Mouse (Mus musculus) Patski (cell line): ENCODE measurements around the gene Polq. TPM values are rescaled to one million over a fixed set of nuclear protein-coding genes. Genes with fewer than 3 reads are reported as not detected.

Source experiments
- ATAC-seq: fragments of 100-300 bp; one replicate; pipeline ENCODE4 v1.8.0; 2021
- CTCF ChIA-PET: fragments of 350-600 bp; sonication (Branson Sonifier 250); formaldehyde crosslinking; loops from one replicate; lab custom pipeline; 2022; ENCODE audit warnings: inconsistent platforms; lab: Charles Lee
- POLR2A ChIA-PET: fragments of 350-600 bp; sonication (Branson Sonifier 250); formaldehyde crosslinking; loops from one replicate; lab custom pipeline; 2022; ENCODE audit warnings: antibody characterized with exemption, inconsistent platforms; lab: Charles Lee
- DNase-seq: peaks from one replicate; pipeline ENCODE4 v3.0.0-alpha.2; 2011; ENCODE audit warnings: low read depth, low spot score
- H3K27me3 ChIP-seq: fragments of 371-371 bp; one replicate; pipeline ENCODE4 v1.5.1; 2021
- CTCF ChIP-seq: fragments of 100-300 bp; IDR thresholded peaks from one replicate; pipeline ENCODE4 v1.5.1; 2021
- in situ Hi-C: fragments of 300-500 bp; cut with MboI; formaldehyde crosslinking; loops from 3 replicates; pipeline ENCODE4 v1.11.1; 2018; ENCODE audit warnings: low pct_unique_long_range_greater_than_20kb, mixed read lengths
- polyA plus RNA-seq: library from polyadenylated mRNA; unstranded; gene quantifications from one replicate; pipeline ENCODE4 v1.2.3, GENCODE M21; 2021

Polq gene
- 3.8 TPM for polyA plus RNA-seq

- no peaks in the 10 kb centered on the region for H3K27me3 ChIP-seq
- ChIA-PET CTCF (interaction anchor here (0.8 to 0.9 kb wide), 2 partner anchors 14 to 152 kb away, joined by 3 to 4 read pairs; no protein-coding TSS in a partner anchor), POLR2A (interaction anchor here (0.5 kb wide), 1 partner anchor 638 kb away, joined by 5 read pairs; no protein-coding TSS in a partner anchor)
- TF ChIP-seq CTCF, result no peak
- ATAC-seq, result peak; percentile 84
- in situ Hi-C loops, result loop anchor here (25.0 kb wide), 2 partner anchors 549 to 924 kb away; partner anchors contain the start of gene Stfa3
- peak; percentile 69 for DNase-seq
Observed at GRCm38 (mm10) chr16:37011061-37011921, at the start of gene Polq. Gene Polq (plus strand): TSS chr16:37011786.

GRCm38 (mm10) chr16:36963415-36963814, 48.2 kb upstream of the Polq start:
- ChIA-PET POLR2A (no interaction called here), CTCF (interaction anchor here (1.8 kb wide), 1 partner anchor 12 kb away, joined by 7 read pairs; no protein-coding TSS in a partner anchor)
- in situ Hi-C loops, result no loop called here
- no peak for TF ChIP-seq CTCF
- ATAC-seq (no peak), DNase-seq (no peak)
- peaks cover 14% of the 10 kb centered on the region for H3K27me3 ChIP-seq

DNA sequence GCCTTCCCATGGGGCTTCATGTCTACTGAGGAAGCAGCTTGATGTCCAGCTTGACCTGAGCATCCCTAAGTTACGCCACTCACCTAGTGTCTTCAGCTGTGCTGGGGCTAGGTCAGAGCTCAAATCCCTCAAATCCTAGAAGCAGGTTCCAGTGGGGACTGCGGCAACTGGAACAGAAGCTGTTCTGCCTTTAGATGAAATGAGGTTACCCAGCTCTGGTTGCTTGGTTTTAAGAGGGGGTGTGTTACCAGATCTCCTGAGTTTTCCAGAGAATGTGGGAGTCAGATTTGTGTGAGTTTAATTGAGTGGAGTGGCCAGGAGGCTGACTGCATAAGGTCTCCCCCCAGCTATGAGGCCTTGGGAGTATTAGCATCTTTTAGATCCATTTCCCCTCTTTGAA, 32.5 kb upstream of the Polq start:
- no peak for TF ChIP-seq CTCF
- DNase-seq, result no peak
- POLR2A ChIA-PET, result no interaction called here
- peaks cover 13% of the 10 kb centered on the region for H3K27me3 ChIP-seq
- CTCF ChIA-PET, result interaction anchor here (0.9 kb wide), 1 partner anchor 42 kb away, joined by 3 read pairs; no protein-coding TSS in a partner anchor
- no peak for ATAC-seq
- in situ Hi-C loops, result no loop called here

DNA sequence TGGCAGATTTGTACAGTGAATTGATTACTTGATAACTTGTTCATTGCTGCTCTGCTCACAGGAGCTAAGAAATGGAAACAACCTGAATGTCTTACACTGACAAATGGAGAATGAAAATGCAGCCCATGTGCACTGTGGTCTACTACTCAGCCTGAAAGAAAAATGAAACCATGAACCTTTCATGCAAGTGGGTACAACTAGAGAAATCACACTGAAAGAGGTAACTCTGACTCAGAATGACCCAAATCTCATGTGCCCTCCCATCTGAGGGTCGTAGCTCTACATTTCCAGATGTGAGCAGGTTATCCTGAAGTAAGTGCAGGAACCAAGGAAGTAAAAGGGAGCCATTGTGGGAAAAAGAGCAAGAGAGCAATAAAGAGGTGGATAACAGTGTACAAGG, 27.8 kb upstream of the Polq start:
- no peak for TF ChIP-seq CTCF
- no peaks in the 10 kb centered on the region for H3K27me3 ChIP-seq
- ATAC-seq (no peak), DNase-seq (no peak)
- POLR2A ChIA-PET, result interaction anchor here (0.5 kb wide), 1 partner anchor 16 kb away, joined by 5 read pairs; no protein-coding TSS in a partner anchor
- CTCF ChIA-PET, result interaction anchor here (0.6 kb wide), 1 partner anchor 21 kb away, joined by 3 read pairs; no protein-coding TSS in a partner anchor
- in situ Hi-C loops, result no loop called here

DNA sequence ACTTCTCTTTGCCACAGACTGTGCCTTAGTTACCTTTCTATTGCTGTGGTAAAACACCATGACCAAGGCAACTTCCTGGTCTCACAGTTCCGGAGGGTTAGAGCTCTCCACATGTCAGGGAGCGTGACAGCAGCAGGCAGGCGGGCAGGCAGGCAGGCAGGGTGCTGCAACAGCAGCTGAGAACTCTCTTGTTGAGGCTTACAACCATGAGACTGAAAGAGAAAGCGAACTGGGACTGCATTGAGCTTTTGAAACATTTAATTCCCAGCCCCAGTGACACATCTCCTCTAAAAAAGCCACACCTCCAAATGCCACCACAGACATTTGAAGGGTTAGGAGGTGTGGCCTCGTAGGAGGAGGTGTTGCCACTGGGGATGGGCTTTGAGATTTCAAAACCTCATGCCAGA, 25.9 kb upstream of the Polq start:
- no peaks in the 10 kb centered on the region for H3K27me3 ChIP-seq
- no peak for ATAC-seq
- no peak for TF ChIP-seq CTCF
- CTCF ChIA-PET, result no interaction called here
- in situ Hi-C loops, result no loop called here
- POLR2A ChIA-PET, result no interaction called here
- no peak for DNase-seq

DNA sequence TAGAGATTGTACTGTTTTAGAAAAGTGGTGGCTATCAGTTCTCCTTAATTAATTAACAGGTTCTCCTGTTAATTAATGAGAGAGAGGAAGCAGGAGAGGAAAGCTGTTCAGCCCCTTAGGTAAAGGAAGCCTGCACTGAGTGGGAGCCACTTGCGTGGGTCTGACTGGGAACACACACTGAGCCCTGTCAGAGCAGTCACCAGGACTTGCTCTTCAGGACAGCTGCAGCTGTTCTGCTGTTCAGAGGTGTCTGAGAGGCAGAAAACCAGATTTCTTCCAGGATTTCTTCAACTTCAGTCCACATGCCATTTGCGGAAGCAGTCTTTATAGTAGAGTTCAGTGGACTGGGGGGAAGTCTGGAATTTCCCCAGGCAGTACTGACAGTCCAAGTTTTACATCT, 24.2 kb upstream of the Polq start:
- in situ Hi-C loops, result no loop called here

GRCm38 (mm10) chr16:36988066-36988465, 23.5 kb upstream of the Polq start:
- in situ Hi-C loops, result no loop called here
- POLR2A ChIA-PET, result no interaction called here
- TF ChIP-seq CTCF, result no peak
- no peaks in the 10 kb centered on the region for H3K27me3 ChIP-seq
- CTCF ChIA-PET, result interaction anchor here (1.0 to 1.1 kb wide), 2 partner anchors 9 to 22 kb away, joined by 3 to 4 read pairs; no protein-coding TSS in a partner anchor
- ATAC-seq, result no peak
- no peak for DNase-seq

More for the DNA sequence above, 24.2 kb upstream of the Polq start:
- ATAC-seq (no peak), DNase-seq (no peak)
- no peaks in the 10 kb centered on the region for H3K27me3 ChIP-seq
- TF ChIP-seq CTCF, result no peak
- ChIA-PET POLR2A (interaction anchor here (0.6 kb wide), 1 partner anchor 9 kb away, joined by 4 read pairs; no protein-coding TSS in a partner anchor), CTCF (interaction anchor here (1.0 to 1.1 kb wide), 2 partner anchors 9 to 22 kb away, joined by 3 to 4 read pairs; no protein-coding TSS in a partner anchor)

GRCm38 (mm10) chr16:36989493-36989892, 22.1 kb upstream of the Polq start:
- CTCF ChIA-PET, result interaction anchor here (0.7 kb wide), 1 partner anchor 432 kb away, joined by 3 read pairs; no protein-coding TSS in a partner anchor
- H3K27me3 ChIP-seq, result no peaks in the 10 kb centered on the region
- TF ChIP-seq CTCF, result peak; percentile 37
- in situ Hi-C loops, result no loop called here
- peak; percentile 91 for ATAC-seq
- POLR2A ChIA-PET, result no interaction called here
- peak; percentile 75 for DNase-seq

GRCm38 (mm10) chr16:36989999-36990625, 21.5 kb upstream of the Polq start, which contains the start of gene Fbxo40:
Gene Fbxo40 (minus strand): TSS chr16:36990467.
- CTCF ChIA-PET, result interaction anchor here (1.2 kb wide), 1 partner anchor 10 kb away, joined by 3 read pairs; no protein-coding TSS in a partner anchor

GRCm38 (mm10) chr16:36997650-36998049, 13.9 kb upstream of the Polq start:
- ATAC-seq, result no peak
- ChIA-PET POLR2A (interaction anchor here (1.2 kb wide), 1 partner anchor 31 kb away, joined by 3 read pairs; no protein-coding TSS in a partner anchor), CTCF (interaction anchor here (0.9 to 2.1 kb wide), 3 partner anchors 10 to 13 kb away, joined by 4 to 5 read pairs (median 4); no protein-coding TSS in a partner anchor)
- TF ChIP-seq CTCF, result no peak
- peaks cover 14% of the 10 kb centered on the region for H3K27me3 ChIP-seq
- no peak for DNase-seq
- in situ Hi-C loops, result loop anchor here (10.0 kb wide), 2 partner anchors 113 to 273 kb away; no protein-coding TSS in a partner anchor

More at GRCm38 (mm10) chr16:36989999-36990625, 21.5 kb upstream of the Polq start, which contains the start of gene Fbxo40:
- no peak for ATAC-seq
- no peaks in the 10 kb centered on the region for H3K27me3 ChIP-seq
- TF ChIP-seq CTCF, result no peak
- in situ Hi-C loops, result loop anchor here (10.0 kb wide), 2 partner anchors 105 to 265 kb away; no protein-coding TSS in a partner anchor
- POLR2A ChIA-PET, result no interaction called here
- DNase-seq, result no peak
